Mouse (Mus musculus) T-helper 1 cell (primary cell): Measurements from ENCODE around the gene Slc4a2.

Experiments used
- in situ Hi-C: fragments of 300-600 bp; cut with MboI, MseI; formaldehyde crosslinking; loops from one replicate; pipeline ENCODE4 v1.15.1; 2025; ENCODE audit warnings: high pct_unique_total_duplicates

Slc4a2 gene

DNA sequence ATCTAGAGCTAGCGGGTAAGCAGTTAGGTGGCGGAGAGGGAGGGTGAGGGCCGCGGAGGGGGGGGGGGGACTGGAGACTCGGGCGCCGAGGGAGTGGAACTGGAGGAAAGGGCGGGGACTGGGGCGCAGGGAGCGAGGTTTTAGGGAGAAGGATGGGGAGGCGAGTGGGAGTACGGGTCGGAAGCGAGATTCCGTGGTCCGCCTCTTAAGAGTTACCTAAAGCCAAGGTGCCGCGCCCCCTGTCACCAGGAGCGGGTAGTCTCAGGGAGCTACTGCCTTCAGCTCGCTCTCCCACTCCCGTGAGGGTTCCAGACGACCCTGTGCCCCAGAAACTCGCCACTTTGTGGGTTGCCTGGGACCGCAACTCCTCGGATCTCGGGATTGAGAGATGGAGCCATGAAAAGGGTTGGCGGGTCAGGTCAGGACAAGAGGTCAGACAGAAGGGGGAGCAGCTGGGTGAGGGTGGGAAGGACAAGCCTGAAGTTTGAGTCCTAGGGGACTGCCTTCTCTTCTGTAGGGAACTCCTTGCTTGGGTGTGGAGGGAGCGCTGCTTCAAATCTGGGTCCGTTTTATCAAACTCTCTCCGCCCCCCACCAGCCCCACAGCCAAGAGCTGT, 1.9 kb downstream of the Slc4a2 start:
- in situ Hi-C loops: no loop called here

DNA sequence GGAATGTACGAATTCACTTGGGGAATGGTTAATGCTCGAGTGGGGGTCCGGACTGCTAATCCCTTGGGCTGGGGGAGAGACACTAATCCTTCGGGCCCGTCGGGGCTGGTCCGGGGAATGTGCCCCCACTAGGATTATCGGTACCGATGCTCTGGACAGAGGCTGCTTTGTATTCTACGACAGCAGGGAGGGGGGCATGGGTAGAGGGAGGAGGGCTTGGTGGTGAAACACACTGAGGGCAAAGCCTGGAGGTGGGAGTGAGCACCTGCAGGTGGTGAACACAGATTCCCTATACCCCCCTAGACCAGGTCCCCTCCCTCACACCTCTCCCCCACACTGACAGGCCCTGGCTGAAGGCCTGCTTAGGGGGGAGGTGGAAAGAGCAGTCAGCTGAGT, 2.4 kb downstream of the Slc4a2 start:
- in situ Hi-C loops: no loop called here

DNA sequence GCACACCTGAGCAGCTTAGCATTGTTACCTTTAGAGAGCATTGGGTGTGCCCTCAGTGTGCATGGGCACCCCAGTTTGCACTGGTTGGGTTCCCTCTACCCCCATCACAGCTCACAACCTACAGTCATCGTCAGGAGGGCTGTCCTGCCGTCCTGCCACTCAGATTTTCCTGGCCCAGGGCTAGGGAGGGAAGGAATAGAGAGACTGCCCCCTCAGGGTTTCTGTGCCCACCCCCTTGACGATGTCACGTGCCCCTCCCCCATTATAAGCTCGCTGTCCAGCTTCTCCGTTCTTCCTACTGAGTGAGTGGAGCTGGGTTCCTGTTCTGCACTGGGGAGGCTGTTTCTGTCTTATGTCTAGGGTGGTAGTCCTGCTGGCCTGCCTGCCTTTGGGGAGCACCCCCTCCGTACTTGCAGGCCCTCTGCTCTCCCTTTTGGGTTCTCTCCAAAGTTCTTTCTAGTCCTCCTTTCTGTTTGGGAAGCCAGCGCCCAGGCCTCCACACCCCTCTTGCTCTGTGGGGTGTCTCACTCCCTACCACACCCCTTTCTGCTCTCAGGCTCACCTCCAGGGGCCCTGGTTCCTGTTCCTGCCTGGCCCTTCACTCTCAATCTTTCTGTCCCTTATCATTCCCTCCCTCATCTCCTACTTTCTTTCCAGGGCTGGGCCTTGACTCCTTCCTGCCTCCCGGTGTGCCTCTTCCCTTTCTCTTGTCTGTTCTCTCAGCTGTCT, 3.1 kb downstream of the Slc4a2 start:
- in situ Hi-C loops: no loop called here

DNA sequence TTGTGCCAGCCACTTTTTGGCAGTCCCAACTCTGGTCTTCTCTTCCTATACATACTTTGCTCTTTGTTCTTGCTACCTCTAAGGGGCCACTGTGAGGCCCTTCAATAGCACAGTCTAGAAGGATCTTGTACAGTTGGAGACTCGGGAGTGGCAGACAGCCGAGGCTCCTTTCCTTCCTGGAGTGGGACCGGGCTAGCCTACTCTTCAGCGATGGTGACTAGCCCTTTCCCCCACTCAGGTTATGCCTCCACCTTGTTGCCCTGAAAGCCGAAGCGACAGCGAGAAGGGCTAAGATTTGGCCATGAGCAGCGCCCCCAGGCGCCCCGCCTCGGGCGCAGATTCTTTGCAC, 3.6 kb downstream of the Slc4a2 start:
- in situ Hi-C loops: no loop called here

DNA sequence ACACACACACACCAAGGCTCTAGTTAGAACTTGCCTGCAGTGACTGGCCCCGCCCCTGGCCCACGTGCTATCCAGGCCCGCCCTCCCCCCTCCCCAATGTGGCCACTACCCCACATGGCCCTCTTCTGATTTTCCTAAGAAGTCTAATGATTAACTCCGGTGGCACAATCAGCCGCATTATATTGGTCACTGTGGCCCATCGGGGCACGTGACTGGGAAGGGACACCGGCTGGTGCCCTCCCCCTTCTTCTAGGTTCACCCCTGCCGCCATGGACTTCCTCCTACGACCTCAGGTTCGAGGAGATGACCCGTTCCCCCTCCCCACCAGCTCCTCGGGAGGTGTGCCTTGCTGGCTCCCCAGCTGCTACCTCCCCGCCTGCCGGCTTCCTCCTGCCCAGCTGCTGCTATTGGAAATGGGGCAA, 4.4 kb downstream of the Slc4a2 start:
- in situ Hi-C loops: no loop called here

DNA sequence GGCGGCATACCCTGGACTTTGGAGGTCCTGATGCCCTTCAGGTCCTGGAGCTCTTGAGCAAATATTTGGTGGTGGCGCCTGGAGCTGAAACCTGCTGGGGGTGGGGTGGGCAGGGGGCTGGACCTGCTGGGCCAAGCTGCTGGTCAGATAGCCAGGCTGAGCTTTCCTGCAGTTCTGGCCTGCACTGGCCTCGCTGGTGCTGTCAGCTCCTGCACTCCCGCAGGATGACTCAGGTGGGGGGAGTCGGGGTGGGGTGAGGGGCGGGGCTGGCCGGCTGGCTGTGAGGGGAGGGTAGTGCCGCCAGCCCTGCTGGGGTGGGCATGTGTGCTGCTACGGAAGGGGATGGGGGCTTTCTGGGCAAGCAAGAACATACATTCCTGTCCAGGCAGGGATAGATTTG, 5.0 kb downstream of the Slc4a2 start:
- in situ Hi-C loops: no loop called here

DNA sequence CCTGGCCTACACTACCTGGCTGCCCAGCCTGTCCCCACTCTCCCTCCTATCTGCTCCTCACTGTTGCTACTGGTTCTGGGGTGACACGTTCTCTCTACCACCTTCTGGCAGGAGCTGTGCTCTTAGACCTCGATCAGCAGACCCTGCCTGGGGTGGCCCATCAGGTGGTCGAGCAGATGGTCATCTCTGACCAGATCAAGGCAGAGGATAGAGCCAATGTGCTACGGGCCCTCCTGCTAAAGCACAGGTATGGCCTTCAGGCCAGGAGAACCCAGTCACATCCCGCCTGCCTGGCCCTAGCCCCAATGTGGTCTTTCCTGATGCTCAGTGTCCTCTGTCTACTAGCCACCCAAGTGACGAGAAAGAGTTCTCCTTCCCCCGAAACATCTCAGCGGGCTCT, 10.4 kb downstream of the Slc4a2 start:
- in situ Hi-C loops: no loop called here

DNA sequence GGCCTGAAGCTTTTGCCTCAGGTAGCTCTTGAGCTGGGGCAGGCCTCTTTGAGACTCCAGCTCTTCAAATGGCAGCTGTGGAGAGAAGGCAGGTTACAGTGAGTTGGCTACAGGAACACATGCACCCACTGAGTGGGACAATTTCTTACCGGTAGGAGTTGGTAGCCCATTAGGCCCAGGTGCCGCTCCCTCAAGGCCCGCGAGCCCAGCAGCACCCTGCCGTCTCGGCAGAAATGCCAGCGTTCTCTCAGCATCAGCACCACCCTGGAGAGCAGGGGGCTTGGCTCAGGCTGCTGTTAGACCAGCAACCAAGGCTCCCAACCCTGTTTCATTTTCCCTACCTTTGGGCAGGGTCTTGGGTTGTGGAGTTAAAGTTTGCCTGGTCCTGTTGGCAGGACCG, 17.6 kb downstream of the Slc4a2 start:
- in situ Hi-C loops: no loop called here

DNA sequence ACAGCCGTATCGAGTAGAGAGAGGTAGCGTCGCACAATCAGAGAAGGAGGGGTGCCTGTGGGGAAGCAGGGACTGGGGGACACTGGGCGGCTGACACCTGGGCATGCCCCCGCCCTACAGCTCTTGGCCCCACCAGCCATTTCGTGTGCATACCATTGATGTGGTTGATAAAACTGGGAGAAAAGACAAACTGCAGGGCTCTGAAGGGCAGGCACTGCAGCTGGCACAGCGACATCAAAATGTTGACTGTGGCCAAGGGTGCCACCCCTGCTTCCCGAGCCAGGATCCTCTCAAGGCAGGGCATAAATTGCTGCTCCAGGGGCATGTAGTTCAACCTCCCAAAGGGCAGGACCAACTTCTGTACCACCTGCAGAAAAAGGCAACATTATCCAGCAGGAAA, 18.4 kb downstream of the Slc4a2 start:
- in situ Hi-C loops: no loop called here

DNA sequence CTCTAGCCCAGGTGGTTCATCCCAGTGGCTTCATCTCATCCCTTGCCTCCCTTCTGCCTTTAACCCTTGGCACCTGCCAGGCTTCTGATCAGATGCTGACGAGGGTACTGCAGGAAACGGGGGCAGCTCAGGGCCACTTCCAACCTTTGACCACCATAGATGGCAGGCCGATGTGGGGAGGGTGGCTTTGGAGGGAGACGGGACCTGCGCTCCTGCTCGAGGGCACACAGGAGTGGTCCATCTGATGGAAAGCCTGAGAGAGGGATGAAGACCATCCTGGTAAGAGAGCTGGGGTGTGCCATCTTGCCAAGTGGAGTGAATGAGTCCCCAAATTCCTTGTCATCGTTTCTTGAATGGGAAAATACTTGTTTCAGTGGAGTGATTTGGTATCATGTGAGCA, 19.6 kb downstream of the Slc4a2 start:
- in situ Hi-C loops: no loop called here

DNA sequence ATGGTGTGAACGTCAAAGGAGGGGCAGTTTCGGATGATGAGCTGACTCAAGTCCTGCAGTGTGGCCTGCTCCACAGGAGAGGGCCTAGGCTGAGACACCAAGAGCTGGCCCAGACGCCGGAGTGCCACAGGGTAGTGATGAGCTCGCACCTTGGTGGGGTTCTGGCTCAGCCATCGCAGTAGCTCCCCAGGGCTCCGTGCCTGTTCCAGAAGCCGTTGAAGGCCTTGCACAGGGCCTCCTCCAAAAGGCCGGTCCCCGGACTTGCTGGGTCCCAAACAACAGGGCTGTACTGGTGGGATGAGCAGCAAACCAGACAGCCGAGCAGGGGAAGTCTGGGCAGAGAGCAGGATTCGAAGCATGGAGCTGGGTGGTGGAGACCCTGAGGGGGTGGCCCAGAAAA, 20.3 kb downstream of the Slc4a2 start:
- in situ Hi-C loops: no loop called here

DNA sequence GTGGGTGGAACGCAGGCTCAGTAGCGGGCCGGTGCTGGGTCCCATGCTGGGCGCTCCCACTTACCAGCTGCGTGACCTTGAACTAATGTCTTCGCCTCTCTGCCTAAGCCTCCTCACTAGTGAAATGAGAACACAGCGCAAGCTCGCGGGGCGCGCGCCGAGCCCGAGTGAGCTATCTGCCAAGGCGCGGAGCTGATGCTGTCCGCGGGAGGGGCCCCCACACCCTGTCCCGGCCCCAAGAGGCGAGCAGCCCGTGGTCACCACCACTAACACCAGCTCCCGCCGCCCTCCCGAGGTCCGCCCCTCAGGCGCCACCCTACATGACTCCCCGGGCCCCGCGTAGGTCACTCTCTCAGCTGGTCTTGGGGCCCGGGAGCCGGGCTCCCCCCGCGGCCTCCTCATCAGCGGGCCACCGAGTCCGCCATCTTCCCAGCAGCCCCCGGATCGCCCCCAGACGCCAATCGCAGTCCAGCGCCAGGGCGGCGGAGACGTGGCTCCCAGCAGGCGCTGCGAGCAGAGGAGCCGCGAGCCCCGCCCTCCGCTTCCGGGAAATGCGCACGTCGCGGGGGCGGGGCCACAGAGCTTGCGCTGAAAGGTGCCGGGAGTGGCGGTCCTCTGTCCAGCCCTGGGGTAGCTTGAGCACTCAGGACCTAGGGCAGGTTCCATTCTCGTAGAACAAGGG, 21.2 kb downstream of the Slc4a2 start, which contains the start of gene Fastk:
Gene Fastk, minus strand, starts transcription at position 542 of the 682 bp plus-strand sequence.
- in situ Hi-C loops: loop anchor here (5.0 kb wide), 1 partner anchor 598 kb away; no protein-coding TSS in a partner anchor

DNA sequence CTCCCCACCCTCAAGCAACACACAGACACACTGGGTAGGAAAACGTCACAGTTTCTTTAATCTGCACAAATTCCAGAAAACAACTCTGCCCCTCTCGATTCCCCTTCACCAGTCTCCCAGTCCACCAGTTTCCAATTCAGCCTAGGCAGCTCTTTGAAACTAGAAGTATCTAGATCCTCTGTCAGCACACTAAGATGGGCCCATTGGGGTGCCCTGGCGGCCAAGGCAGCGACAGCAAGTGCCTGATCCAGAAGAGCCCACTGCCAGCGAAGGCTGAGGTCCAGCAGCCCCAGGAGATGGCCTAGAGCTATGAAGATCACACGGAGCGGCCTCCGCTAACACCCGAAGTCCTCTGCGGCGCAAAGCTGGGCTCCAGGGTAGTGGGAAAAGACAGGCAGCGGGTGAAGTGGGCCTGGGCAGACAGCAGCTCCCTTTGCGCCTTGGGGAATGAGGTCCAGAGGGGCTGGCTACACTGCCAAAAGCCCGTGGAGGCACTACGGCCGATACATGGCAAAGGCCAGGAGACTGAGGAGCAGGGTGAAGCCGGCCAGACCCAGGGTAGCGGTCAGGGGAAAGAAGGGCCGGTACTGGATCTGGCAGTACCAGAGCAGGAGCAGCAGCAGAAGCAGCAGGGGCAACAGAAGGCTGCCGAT, 21.9 kb downstream of the Slc4a2 start:
- in situ Hi-C loops: loop anchor here (5.0 kb wide), 1 partner anchor 598 kb away; no protein-coding TSS in a partner anchor

DNA sequence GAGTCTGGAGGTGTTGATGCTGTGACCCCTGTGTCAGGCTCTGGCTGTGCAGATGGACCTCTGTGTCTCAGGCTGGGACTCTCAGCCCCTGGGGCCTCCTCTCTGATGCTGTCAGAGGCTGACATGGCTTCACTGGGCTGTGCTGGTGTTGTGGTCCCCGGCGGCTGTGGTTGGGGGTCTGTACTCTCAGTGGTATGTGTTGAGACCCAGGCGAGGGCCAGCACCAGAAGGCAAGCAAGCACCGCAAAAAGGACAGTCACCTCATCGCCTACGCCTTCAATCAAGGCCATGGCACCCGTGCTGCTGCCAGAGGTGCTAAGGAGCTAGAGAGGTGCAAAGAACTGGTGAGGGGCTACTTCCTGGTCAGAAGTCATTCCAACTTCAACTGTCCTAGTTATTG, 23.0 kb downstream of the Slc4a2 start:
- in situ Hi-C loops: loop anchor here (5.0 kb wide), 1 partner anchor 599 kb away; no protein-coding TSS in a partner anchor

DNA sequence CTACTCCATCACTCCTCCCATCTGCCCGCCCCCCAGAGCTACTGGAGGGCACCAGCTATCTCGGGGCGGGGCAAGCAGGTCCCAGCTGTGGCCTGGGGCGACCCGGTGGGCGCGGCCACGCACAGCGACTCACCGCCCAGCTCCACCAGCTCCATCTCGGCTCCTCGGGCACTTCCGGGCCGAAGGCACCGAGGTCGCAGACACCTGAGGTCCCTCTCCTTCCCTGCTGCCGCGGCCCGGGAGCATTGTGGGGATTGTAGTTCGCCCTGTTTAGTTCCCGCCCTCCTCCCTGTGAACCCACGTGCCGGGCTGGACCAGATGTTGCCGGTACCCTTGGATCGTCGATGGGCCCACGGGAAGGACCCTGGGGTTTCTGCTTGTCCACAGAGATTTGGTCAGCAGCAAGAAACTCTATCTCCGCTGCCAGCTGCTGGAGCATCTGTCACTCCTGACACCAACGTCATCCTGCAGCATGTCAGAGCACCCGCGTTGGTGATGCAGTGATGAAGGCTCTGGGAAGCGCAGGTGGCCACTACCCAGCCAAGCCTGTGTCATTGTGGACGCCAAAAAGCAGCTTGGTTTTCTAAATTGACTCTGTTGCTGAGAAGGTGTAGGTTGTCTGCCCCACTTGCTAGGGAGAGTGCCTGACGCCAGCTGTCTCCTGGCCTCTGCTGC, 24.1 kb downstream of the Slc4a2 start, which contains the start of gene Tmub1:
Gene Tmub1, minus strand, starts transcription at position 231 of the 675 bp plus-strand sequence.
- in situ Hi-C loops: loop anchor here (5.0 kb wide), 1 partner anchor 600 kb away; no protein-coding TSS in a partner anchor

DNA sequence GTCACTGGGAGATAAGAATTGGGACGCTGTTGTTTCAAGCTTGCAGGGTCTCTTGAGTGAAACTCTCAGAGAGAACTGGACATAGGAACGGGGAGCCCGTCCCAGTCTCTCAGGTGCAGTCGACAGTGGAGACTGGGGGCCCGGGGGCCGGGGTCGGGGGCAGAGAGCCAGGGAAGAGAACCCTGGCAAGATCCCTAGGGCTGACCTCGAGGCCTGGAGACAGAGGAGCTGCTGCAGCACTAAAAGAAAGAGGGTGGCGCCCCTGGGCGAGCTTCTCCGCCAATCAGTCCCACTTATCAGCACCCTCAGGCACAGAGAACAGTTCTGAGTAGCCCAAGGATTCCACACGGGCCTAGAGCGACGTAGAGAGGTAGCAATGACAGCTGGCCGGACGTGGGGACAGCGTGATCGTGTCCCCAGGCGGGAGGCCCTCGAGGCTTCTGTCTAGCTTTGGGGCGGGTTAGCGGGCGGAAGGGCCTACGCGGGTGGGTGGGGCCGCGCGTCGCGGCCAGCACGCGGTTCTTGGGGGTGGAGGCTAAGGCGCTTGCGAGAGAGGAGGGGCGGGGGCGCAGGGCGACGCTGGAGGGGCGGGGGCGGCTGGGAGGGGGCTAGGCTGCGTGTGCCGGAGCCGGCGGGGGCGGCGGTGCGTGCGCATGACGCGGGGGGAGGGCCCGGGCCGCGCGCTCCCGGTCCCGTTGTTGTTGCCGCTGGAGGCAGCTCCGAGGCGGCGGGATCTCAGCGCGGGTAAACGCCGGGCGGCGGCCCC, 27.8 kb downstream of the Slc4a2 start:
- in situ Hi-C loops: no loop called here

DNA sequence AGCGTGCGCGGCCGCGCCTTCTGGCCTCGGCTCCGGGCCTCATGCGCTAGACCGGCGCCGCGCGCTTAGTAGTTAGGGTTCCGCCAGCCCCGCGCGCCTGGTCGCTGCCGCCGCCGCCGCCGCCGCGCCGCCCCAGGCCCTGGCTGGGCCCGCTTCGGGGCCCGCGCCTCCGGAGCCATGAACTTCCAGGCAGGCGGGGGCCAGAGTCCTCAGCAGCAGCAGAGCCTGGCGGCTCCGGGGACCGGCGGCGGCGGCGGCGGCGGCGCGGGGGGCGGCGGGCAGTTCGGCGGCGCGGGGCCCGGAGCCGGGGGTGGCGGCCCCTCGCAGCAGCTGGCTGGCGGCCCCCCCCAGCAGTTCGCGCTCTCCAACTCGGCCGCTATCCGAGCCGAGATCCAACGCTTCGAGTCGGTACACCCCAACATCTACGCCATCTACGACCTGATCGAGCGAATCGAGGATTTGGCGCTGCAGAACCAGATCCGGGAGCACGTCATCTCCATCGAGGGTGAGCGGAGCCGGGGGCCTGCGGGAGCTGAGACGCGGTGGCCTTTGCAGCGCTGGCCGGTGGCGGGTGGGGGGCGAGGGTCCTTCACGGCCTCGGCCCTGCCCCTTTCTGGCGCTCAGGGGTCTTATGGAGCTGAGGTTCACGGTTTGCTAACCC, 28.5 kb downstream of the Slc4a2 start, which contains the start of gene Agap3:
Gene Agap3, plus strand, starts transcription at position 148 of the 661 bp plus-strand sequence.
- in situ Hi-C loops: no loop called here

DNA sequence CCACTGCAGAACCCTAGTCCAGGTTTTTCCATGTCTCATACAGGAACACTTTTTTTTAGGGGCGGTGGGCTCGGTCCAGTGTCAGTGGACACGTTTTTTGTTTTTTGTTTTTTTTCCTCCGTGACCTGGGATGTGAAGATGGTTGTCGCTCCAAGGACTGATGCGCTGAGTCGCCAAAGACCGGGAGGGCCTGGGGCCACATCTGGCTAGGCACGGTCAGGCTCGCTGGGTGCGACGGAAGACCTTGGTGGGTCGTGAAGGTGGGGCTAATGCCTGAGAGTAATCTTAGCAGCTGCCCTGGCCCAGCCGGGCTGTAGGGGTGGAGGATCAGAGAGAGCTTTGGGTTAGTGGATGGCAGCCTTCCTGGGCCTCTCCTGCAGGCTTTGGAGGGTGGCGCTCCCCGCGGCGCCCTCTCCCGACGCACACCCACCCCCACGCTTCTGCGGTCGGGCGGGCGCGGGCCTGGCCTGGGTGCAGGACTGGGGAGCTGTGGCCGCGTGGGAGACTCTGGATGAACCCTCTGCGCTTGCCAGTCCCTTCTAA, 29.1 kb downstream of the Slc4a2 start:
- in situ Hi-C loops: no loop called here

DNA sequence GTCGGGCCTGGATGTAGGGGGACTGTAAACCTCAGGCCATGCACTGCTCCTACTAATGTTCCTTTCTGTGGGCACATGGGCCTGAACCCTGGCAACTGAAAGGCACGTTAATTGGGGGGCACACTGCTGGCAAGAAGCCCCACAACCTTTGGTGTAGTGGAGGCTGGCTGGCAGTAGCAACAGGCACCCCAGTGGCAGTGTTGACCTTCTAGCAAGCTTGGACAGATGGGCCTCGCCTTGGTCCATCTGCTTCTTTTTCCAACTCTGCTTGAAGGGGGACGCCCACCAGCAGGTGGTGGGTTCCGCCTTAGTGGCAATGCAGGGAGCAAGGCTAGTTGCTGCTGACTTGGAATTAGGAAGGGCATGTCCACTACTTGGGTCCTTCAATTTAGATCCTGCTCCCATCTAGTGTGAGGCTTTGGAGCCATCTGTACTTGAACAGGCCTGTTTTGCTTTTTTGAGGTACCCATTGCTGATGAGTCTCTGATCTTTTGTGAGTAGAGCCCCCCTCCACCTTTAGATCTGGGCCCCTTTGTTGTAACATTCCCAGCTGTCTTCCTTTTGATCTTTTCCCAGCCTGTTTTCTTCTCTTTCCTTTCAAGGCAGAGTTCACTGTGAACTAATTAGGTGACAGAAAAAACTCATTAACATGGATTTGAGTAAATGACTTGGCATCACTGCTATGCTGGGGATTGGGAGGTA, 29.8 kb downstream of the Slc4a2 start:
- in situ Hi-C loops: no loop called here
